Mouse (Mus musculus) forebrain, embryonic 11.5 days (tissue): ENCODE results near the gene Gm10097. TPM values are rescaled to one million over a fixed set of nuclear protein-coding genes. Genes with fewer than 3 reads are reported as not detected.

ENCODE experiments used
- ATAC-seq: fragments of 200-750 bp; cut with Nextera tagmentation; replicated peaks from 2 replicates; pipeline ENCODE4 v1.8.0; 2017; ENCODE audit warnings: moderate TSS enrichment; ENCODE audit not compliant: low FRiP score
- DNase-seq: peaks from one replicate; pipeline ENCODE4 v3.0.0-alpha.2; 2017; ENCODE audit warnings: low spot score
- H3K27ac ChIP-seq: fragments of 300-500 bp; sonication (generic); 2 replicates; pipeline ENCODE4 v1.5.1; 2014; ENCODE audit warnings: low read depth, low read length
- H3K27me3 ChIP-seq: fragments of 300-500 bp; sonication (generic); 2 replicates; pipeline ENCODE4 v1.6.1; 2014; ENCODE audit warnings: mild to moderate bottlenecking, low read length, mixed read lengths; ENCODE audit not compliant: control insufficient read depth, insufficient read depth
- H3K36me3 ChIP-seq: fragments of 300-500 bp; sonication (generic); 2 replicates; pipeline ENCODE4 v1.6.1; 2014; ENCODE audit warnings: mild to moderate bottlenecking, low read length, moderate library complexity, mixed read lengths; ENCODE audit not compliant: control insufficient read depth, insufficient read depth
- H3K4me1 ChIP-seq: fragments of 300-500 bp; sonication (generic); replicated peaks from 2 replicates; pipeline ENCODE4 v1.6.1; 2014; ENCODE audit warnings: low read length, mixed read lengths; ENCODE audit not compliant: control insufficient read depth, insufficient read depth
- H3K4me2 ChIP-seq: fragments of 300-500 bp; sonication (generic); 2 replicates; pipeline ENCODE4 v1.6.1; 2014; ENCODE audit warnings: low read depth, mild to moderate bottlenecking, low read length, moderate library complexity, mixed read lengths; ENCODE audit not compliant: severe bottlenecking
- H3K4me3 ChIP-seq: fragments of 300-500 bp; sonication (generic); 2 replicates; pipeline ENCODE4 v1.5.1; 2014; ENCODE audit warnings: low read depth, low read length
- H3K9ac ChIP-seq: fragments of 300-500 bp; sonication (generic); 2 replicates; pipeline ENCODE4 v1.6.1; 2014; ENCODE audit warnings: low read length
- H3K9me3 ChIP-seq: fragments of 300-500 bp; sonication (generic); 2 replicates; pipeline ENCODE4 v1.6.1; 2016; ENCODE audit warnings: low read length, mixed read lengths; ENCODE audit not compliant: control insufficient read depth
- WGBS: fragments of 180-500 bp; shearing (Covaris S2); extraction: QIAGEN DNeasy Blood & Tissue Kit; methylation state at CpG from one replicate; pipeline ENCODE4 v1.1.7; 2014; 5-methylcytosine and 5-hydroxymethylcytosine counted together
- polyA plus RNA-seq: library from polyadenylated mRNA; unstranded; fragments of >200 nt; fragmentation: Nextera tagmentation; extraction: Ambion mirVana; gene quantifications from 2 replicates; pipeline ENCODE4 v1.2.1, GENCODE M21; 2014

Gene Gm10097
- polyA plus RNA-seq, 1 experiment from 2014 or later, result 0.13 TPM

DNA sequence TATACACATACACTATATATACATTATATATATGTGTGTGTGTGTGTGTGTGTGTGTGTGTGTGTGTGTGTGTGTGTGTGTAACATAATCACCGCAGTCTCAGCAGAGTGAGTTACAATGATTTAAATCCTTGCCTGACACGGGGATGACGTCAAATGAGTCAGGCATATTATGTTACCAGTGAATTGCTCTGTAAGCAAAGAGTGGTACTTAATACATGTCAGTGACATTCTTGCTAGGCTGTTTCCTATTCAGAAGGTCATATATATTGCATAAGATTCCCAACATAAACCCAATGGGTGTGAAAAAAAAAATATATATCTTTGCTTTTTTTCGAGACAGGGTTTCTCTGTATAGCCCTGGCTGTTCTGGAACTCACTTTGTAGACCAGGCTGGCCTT, 20.1 kb downstream of the Gm10097 start:
- no peak overlapping the region for H3K27ac ChIP-seq
- no peak overlapping the region for H3K9ac ChIP-seq
- H3K4me2 ChIP-seq, result no peak overlapping the region
- H3K4me3 ChIP-seq, result no peak overlapping the region
- no peaks in the 10 kb centered on the region for H3K27me3 ChIP-seq
- no peaks in the 10 kb centered on the region for H3K4me1 ChIP-seq
- ATAC-seq (no peak), DNase-seq (no peak)
- no peaks in the 10 kb centered on the region for H3K9me3 ChIP-seq
- 93% methylated on average over 4 of the region's 4 CpGs for WGBS
- H3K36me3 ChIP-seq, result no peaks in the 10 kb centered on the region

GRCm38 (mm10) chr10:5096996-5097753, 28.2 kb downstream of the Gm10097 start:
- Histone ChIP-seq H3K9ac (no peak overlapping the region), H3K27ac (no peak overlapping the region), H3K27me3 (no peaks in the 10 kb centered on the region), H3K4me3 (no peak overlapping the region), H3K36me3 (no peaks in the 10 kb centered on the region), H3K9me3 (no peaks in the 10 kb centered on the region), H3K4me1 (no peaks in the 10 kb centered on the region), H3K4me2 (no peak overlapping the region)
- WGBS, result 87% methylated on average over 10 of the region's 10 CpGs
- no peak for ATAC-seq
- DNase-seq, result no peak

DNA sequence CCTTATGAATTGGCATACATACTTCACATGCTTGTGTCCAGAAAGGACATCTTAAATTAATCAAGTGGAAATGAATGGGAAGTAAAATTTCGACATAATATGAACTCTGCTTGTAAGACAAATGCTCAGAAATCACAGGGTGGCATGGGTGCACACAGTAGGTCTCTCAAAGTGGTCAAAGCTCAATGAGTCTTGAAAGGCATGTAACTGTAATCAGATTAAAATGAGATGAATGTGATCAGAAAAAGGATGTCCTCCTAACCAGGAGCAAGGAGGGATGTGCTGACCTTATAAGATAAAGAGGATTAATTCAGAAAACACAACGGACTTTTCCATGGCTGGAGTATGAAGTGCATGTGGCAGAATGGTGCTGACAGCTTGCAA, 28.8 kb downstream of the Gm10097 start:
- Histone ChIP-seq H3K9ac (no peak overlapping the region), H3K9me3 (no peaks in the 10 kb centered on the region), H3K27me3 (no peaks in the 10 kb centered on the region), H3K27ac (no peak overlapping the region), H3K4me3 (no peak overlapping the region), H3K4me2 (no peak overlapping the region), H3K36me3 (no peaks in the 10 kb centered on the region), H3K4me1 (no peaks in the 10 kb centered on the region)
- DNase-seq (no peak), ATAC-seq (no peak)
- WGBS, result 77% methylated on average over 2 of the region's 2 CpGs

DNA sequence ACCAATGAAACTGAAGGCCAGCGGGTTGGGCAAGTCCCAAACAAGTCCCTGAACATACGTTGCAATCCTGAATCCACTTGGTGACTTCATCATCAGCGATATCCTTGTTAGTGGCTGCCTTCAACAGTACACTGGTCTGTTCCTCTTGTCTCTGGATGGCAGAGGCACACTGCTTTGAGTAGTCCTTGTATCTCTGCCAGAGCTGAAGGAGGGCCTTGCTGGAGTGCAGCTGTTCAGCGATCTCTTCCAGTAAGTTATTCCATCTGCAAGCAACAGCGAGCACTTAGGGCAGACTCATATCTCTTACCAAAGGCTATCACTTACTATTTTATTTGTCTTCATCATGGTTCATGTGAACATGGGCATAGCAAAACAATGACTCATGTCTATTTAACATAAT, 41.8 kb downstream of the Gm10097 start:
- H3K27ac ChIP-seq, result no peak overlapping the region
- H3K4me1 ChIP-seq, result no peaks in the 10 kb centered on the region
- WGBS, result 95% methylated on average over 5 of the region's 5 CpGs
- H3K9ac ChIP-seq, result no peak overlapping the region
- H3K9me3 ChIP-seq, result no peaks in the 10 kb centered on the region
- no peak for ATAC-seq
- no peak overlapping the region for H3K4me2 ChIP-seq
- no peak overlapping the region for H3K4me3 ChIP-seq
- H3K36me3 ChIP-seq, result no peaks in the 10 kb centered on the region
- DNase-seq, result no peak
- no peaks in the 10 kb centered on the region for H3K27me3 ChIP-seq

GRCm38 (mm10) chr10:5116155-5116554, 47.2 kb downstream of the Gm10097 start:
- Histone ChIP-seq H3K9ac (no peak overlapping the region), H3K27me3 (no peaks in the 10 kb centered on the region), H3K4me3 (no peak overlapping the region), H3K36me3 (no peaks in the 10 kb centered on the region), H3K4me2 (no peak overlapping the region), H3K27ac (no peak overlapping the region), H3K4me1 (no peaks in the 10 kb centered on the region), H3K9me3 (no peaks in the 10 kb centered on the region)
- ATAC-seq (no peak), DNase-seq (no peak)
- 85% methylated on average over 5 of the region's 5 CpGs for WGBS

GRCm38 (mm10) chr10:5116720-5117119, 47.7 kb downstream of the Gm10097 start:
- H3K36me3 ChIP-seq, result no peaks in the 10 kb centered on the region
- H3K4me2 ChIP-seq, result no peak overlapping the region
- no peak overlapping the region for H3K4me3 ChIP-seq
- no peak for DNase-seq
- H3K27ac ChIP-seq, result no peak overlapping the region
- no peaks in the 10 kb centered on the region for H3K4me1 ChIP-seq
- ATAC-seq, result no peak
- H3K27me3 ChIP-seq, result no peaks in the 10 kb centered on the region
- no peaks in the 10 kb centered on the region for H3K9me3 ChIP-seq
- H3K9ac ChIP-seq, result no peak overlapping the region
- WGBS, result 94% methylated on average over 6 of the region's 6 CpGs
